Mouse (Mus musculus): ENCODE data around the gene Ak3. TPM values are rescaled to one million over a fixed set of nuclear protein-coding genes. Genes with fewer than 3 reads are reported as not detected.

Ak3 gene
- polyA plus RNA-seq (2012; fragmentation: generic; extraction: Trizol): 62.8 TPM

DNA sequence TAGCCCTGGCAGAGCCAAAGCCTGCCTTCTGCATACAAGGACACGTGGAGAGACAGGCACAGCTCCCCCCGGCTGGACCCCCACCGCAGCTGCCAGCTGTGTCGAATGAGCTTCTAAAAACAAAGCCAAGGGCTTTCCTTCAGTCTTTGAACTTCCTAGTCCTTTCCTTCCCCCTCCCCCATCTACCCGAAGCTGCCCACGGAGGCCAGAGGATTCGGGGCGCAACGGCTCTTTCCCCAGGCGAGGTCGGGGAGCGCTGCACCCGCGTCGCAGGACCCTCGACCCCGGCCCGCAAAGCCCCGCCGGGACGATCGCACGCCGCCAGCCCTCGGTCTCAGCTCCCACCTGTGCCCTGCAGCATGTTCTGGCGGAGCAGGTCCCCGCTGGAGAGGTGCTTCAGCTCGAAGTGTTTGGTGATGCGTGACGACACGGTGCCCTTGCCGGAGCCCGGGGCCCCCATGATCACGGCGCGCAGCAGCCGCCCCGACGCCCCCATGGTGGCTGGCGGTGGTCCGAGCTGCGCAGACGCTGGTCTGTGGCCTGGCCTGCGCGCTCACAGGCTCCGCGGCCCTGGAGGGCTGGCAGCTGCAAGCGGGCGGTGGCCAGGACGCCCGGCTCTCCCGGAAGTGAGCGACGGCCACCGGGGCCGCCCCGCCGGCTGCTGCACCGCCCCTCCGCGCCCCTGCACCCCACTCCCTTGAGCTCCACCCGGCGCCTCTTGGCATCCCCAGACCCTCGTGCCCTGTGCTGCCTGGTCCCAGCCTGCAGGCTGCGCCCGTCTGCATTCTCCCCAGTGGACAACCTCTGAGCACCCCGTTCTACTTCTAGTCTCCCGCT, at the start of gene Ak3:
Gene Ak3, minus strand, starts transcription at position 628 of the 837 bp plus-strand sequence.
- Histone ChIP-seq H3ac (ENCODE audit: control insufficient read depth, insufficient read length) (peak within 1 kb of the TSS; percentile 54), H3K4me3 (peak within 1 kb of the TSS; percentile 41), H3K27me3 (ENCODE audit: control insufficient read depth, insufficient read depth, insufficient read length) (no peaks in the 10 kb centered on the region), H3K4me2 (ENCODE audit: low read depth) (peak within 1 kb of the TSS; percentile 72), H3K79me2 (ENCODE audit: control insufficient read depth, insufficient read depth) (peaks cover 7% of the 10 kb centered on the region), H3K36me3 (ENCODE audit: control insufficient read depth, insufficient read depth) (no peaks in the 10 kb centered on the region)
- TF ChIP-seq POLR2A (IDR thresholded peaks at IDR 0.05; ENCODE audit: insufficient read length, low read depth) (peak; percentile 88), REST (IDR thresholded peaks at IDR 0.05; ENCODE audit: insufficient read depth, insufficient read length) (no peak), POLR2AphosphoS2 (IDR thresholded peaks at IDR 0.05; ENCODE audit: insufficient read length, low read depth) (peak; percentile 42), MYOG (IDR thresholded peaks at IDR 0.05; ENCODE audit: control insufficient read depth in 1 of 3, insufficient read depth in 1 of 3, insufficient read length in 2 of 3, low read depth in 2 of 3) (peak in 2 of 3 experiments; percentile 73 to 79), SRF (IDR thresholded peaks at IDR 0.05; ENCODE audit: control insufficient read depth, insufficient read length, low read depth) (no peak), CEBPB (IDR thresholded peaks at IDR 0.05; ENCODE audit: insufficient read depth, poor library complexity, severe bottlenecking) (no peak), MAX (IDR thresholded peaks at IDR 0.05; ENCODE audit: low read depth) (no peak), E2F4 (IDR thresholded peaks at IDR 0.05; ENCODE audit: insufficient read depth) (no peak), MYOD1 (IDR thresholded peaks at IDR 0.05; ENCODE audit: control insufficient read depth in 1 of 3, insufficient read length in 2 of 3, low read depth in 2 of 3) (peak in 2 of 3 experiments; percentile 63 to 93), USF1 (IDR thresholded peaks at IDR 0.05; ENCODE audit: low read depth) (no peak), TCF3 (IDR thresholded peaks at IDR 0.05; ENCODE audit: insufficient read length, low read depth) (peak; percentile 42), TCF12 (IDR thresholded peaks at IDR 0.05; ENCODE audit: insufficient read depth, poor library complexity, severe bottlenecking) (no peak)

DNA sequence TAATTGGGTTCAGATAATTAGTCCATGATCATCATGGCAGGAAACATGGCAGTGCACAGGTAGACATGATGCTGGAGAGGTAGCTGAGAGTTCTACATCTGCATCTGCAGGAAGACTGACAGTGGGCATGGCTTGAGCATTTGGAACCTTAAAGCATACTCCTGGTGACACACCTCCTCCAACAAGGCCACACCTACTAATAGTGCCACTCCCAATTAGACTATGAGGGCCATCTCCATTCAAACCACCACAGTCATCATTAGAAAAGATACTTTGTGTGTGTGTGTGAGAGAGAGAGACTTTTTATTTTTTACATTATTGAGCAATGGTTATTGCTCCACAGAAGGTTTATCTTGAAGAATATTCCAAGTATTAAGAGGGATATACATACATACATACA, 44.4 kb upstream of the Ak3 start:
- H3ac ChIP-seq (ENCODE audit: control insufficient read depth, insufficient read length): no peak overlapping the region
- peaks cover 2% of the 10 kb centered on the region for H3K27me3 ChIP-seq (ENCODE audit: control insufficient read depth, insufficient read depth, insufficient read length)
- no peaks in the 10 kb centered on the region for H3K36me3 ChIP-seq (ENCODE audit: control insufficient read depth, insufficient read depth)
- no peak for TF ChIP-seq CEBPB (IDR thresholded peaks at IDR 0.05; ENCODE audit: insufficient read depth, poor library complexity, severe bottlenecking)
- no peak for TF ChIP-seq POLR2A (IDR thresholded peaks at IDR 0.05; ENCODE audit: insufficient read length, low read depth)
- no peak for TF ChIP-seq MAX (IDR thresholded peaks at IDR 0.05; ENCODE audit: low read depth)
- TF ChIP-seq USF1 (IDR thresholded peaks at IDR 0.05; ENCODE audit: low read depth): no peak
- no peak for TF ChIP-seq POLR2AphosphoS2 (IDR thresholded peaks at IDR 0.05; ENCODE audit: insufficient read length, low read depth)
- TF ChIP-seq MYOD1 (IDR thresholded peaks at IDR 0.05; ENCODE audit: control insufficient read depth in 1 of 3, insufficient read length in 2 of 3, low read depth in 2 of 3): no peak
- TF ChIP-seq REST (IDR thresholded peaks at IDR 0.05; ENCODE audit: insufficient read depth, insufficient read length): no peak
- no peak for TF ChIP-seq SRF (IDR thresholded peaks at IDR 0.05; ENCODE audit: control insufficient read depth, insufficient read length, low read depth)
- TF ChIP-seq MYOG (IDR thresholded peaks at IDR 0.05; ENCODE audit: control insufficient read depth in 1 of 3, insufficient read depth in 1 of 3, insufficient read length in 2 of 3, low read depth in 2 of 3): no peak
- no peak for TF ChIP-seq TCF3 (IDR thresholded peaks at IDR 0.05; ENCODE audit: insufficient read length, low read depth)
- no peak for TF ChIP-seq TCF12 (IDR thresholded peaks at IDR 0.05; ENCODE audit: insufficient read depth, poor library complexity, severe bottlenecking)
- no peak for TF ChIP-seq E2F4 (IDR thresholded peaks at IDR 0.05; ENCODE audit: insufficient read depth)
- H3K4me3 ChIP-seq: no peak overlapping the region
- H3K4me2 ChIP-seq (ENCODE audit: low read depth): no peak overlapping the region
- H3K79me2 ChIP-seq (ENCODE audit: control insufficient read depth, insufficient read depth): no peaks in the 10 kb centered on the region

DNA sequence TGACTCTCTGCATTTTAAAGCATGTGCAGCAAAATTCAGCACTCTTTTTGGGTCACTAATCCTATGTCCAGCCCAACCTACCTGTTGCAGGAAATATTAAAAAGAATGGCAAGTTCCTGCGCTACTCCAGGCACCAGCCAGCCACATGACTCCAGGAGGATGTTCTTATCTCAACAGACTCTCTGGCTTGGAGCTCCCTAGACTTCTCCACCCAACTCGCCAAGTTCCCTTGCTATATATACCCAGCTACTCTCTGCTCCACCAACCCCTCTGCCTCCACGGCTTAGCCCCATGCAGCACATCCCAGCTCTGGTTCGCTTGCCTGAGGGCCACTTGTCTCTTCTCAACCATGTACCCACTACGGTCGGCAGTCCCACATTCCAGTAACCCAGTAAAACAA, 40.9 kb upstream of the Ak3 start:
- Histone ChIP-seq H3K79me2 (ENCODE audit: control insufficient read depth, insufficient read depth) (no peaks in the 10 kb centered on the region), H3K4me2 (ENCODE audit: low read depth) (no peak overlapping the region), H3K27me3 (ENCODE audit: control insufficient read depth, insufficient read depth, insufficient read length) (peaks cover 3% of the 10 kb centered on the region), H3ac (ENCODE audit: control insufficient read depth, insufficient read length) (no peak overlapping the region), H3K4me3 (no peak overlapping the region), H3K36me3 (ENCODE audit: control insufficient read depth, insufficient read depth) (no peaks in the 10 kb centered on the region)
- no peak for TF ChIP-seq E2F4 (IDR thresholded peaks at IDR 0.05; ENCODE audit: insufficient read depth)
- no peak for TF ChIP-seq MYOD1 (IDR thresholded peaks at IDR 0.05; ENCODE audit: control insufficient read depth in 1 of 3, insufficient read length in 2 of 3, low read depth in 2 of 3)
- TF ChIP-seq CEBPB (IDR thresholded peaks at IDR 0.05; ENCODE audit: insufficient read depth, poor library complexity, severe bottlenecking): no peak
- no peak for TF ChIP-seq POLR2A (IDR thresholded peaks at IDR 0.05; ENCODE audit: insufficient read length, low read depth)
- TF ChIP-seq MYOG (IDR thresholded peaks at IDR 0.05; ENCODE audit: control insufficient read depth in 1 of 3, insufficient read depth in 1 of 3, insufficient read length in 2 of 3, low read depth in 2 of 3): no peak
- no peak for TF ChIP-seq TCF3 (IDR thresholded peaks at IDR 0.05; ENCODE audit: insufficient read length, low read depth)
- no peak for TF ChIP-seq SRF (IDR thresholded peaks at IDR 0.05; ENCODE audit: control insufficient read depth, insufficient read length, low read depth)
- TF ChIP-seq REST (IDR thresholded peaks at IDR 0.05; ENCODE audit: insufficient read depth, insufficient read length): no peak
- TF ChIP-seq USF1 (IDR thresholded peaks at IDR 0.05; ENCODE audit: low read depth): no peak
- no peak for TF ChIP-seq TCF12 (IDR thresholded peaks at IDR 0.05; ENCODE audit: insufficient read depth, poor library complexity, severe bottlenecking)
- no peak for TF ChIP-seq POLR2AphosphoS2 (IDR thresholded peaks at IDR 0.05; ENCODE audit: insufficient read length, low read depth)
- TF ChIP-seq MAX (IDR thresholded peaks at IDR 0.05; ENCODE audit: low read depth): no peak

DNA sequence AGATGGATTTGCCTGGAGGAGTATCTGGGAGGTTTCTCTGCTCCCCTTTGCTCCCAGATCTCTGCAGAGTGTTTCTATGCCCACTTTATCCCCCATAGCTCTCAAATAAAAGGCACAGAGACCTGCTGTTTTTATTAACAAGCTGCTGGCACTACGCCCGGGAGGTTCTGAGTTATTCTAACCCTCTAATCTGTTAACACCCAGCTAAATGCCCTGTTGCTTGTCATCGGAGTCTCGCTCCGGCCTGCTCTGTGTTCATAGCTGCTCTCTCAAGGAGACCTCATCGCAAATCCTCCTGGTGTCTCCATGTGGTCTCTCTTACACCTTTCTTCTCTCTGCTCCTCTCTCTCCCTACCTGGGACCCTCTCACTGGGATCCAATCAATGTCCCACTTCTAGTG, 27.0 kb upstream of the Ak3 start:
- H3ac ChIP-seq (ENCODE audit: control insufficient read depth, insufficient read length): no peak overlapping the region
- H3K36me3 ChIP-seq (ENCODE audit: control insufficient read depth, insufficient read depth): no peaks in the 10 kb centered on the region
- H3K79me2 ChIP-seq (ENCODE audit: control insufficient read depth, insufficient read depth): no peaks in the 10 kb centered on the region
- no peak overlapping the region for H3K4me3 ChIP-seq
- H3K27me3 ChIP-seq (ENCODE audit: control insufficient read depth, insufficient read depth, insufficient read length): no peaks in the 10 kb centered on the region
- H3K4me2 ChIP-seq (ENCODE audit: low read depth): no peak overlapping the region
- TF ChIP-seq CEBPB (IDR thresholded peaks at IDR 0.05; ENCODE audit: insufficient read depth, poor library complexity, severe bottlenecking): no peak
- TF ChIP-seq USF1 (IDR thresholded peaks at IDR 0.05; ENCODE audit: low read depth): no peak
- TF ChIP-seq MYOD1 (IDR thresholded peaks at IDR 0.05; ENCODE audit: control insufficient read depth in 1 of 3, insufficient read length in 2 of 3, low read depth in 2 of 3): no peak
